Mouse (Mus musculus) heart, embryonic 10.5 days (tissue): ENCODE data around the gene Tatdn2. TPM values are rescaled to one million over a fixed set of nuclear protein-coding genes. Genes with fewer than 3 reads are reported as not detected.

Experiments
- DNase-seq: peaks from one replicate; pipeline ENCODE4 v3.0.0-alpha.2; 2017; ENCODE audit warnings: low spot score
- H3K27ac ChIP-seq: fragments of 300-500 bp; sonication (generic); 2 replicates; pipeline ENCODE4 v1.5.1; 2016; ENCODE audit warnings: mild to moderate bottlenecking
- H3K27me3 ChIP-seq: fragments of 300-500 bp; sonication (generic); 2 replicates; pipeline ENCODE4 v1.6.1; 2016; ENCODE audit warnings: mild to moderate bottlenecking; ENCODE audit not compliant: poor library complexity, insufficient read depth, severe bottlenecking
- H3K36me3 ChIP-seq: fragments of 300-500 bp; sonication (generic); 2 replicates; pipeline ENCODE4 v1.6.1; 2016; ENCODE audit warnings: mild to moderate bottlenecking, moderate library complexity
- H3K4me1 ChIP-seq: fragments of 300-500 bp; sonication (generic); 2 replicates; pipeline ENCODE4 v1.6.1; 2016; ENCODE audit warnings: mild to moderate bottlenecking
- H3K4me3 ChIP-seq: fragments of 300-500 bp; sonication (generic); 2 replicates; pipeline ENCODE4 v1.5.1; 2016; ENCODE audit warnings: mild to moderate bottlenecking, moderate library complexity
- H3K9me3 ChIP-seq: fragments of 300-500 bp; sonication (generic); 2 replicates; pipeline ENCODE4 v1.6.1; 2016; ENCODE audit warnings: mild to moderate bottlenecking, moderate library complexity
- WGBS: fragments of 180-500 bp; shearing (Covaris S2); methylation state at CpG from one replicate; pipeline ENCODE4 v1.1.7; 2016; 5-methylcytosine and 5-hydroxymethylcytosine counted together
- polyA plus RNA-seq: library from polyadenylated mRNA; unstranded; fragments of >200 nt; fragmentation: Nextera tagmentation; extraction: Ambion mirVana; gene quantifications from 2 replicates; pipeline ENCODE4 v1.2.1, GENCODE M21; 2016

The Tatdn2 gene
- polyA plus RNA-seq, 1 experiment from 2014 or later, result 0.84 TPM

DNA sequence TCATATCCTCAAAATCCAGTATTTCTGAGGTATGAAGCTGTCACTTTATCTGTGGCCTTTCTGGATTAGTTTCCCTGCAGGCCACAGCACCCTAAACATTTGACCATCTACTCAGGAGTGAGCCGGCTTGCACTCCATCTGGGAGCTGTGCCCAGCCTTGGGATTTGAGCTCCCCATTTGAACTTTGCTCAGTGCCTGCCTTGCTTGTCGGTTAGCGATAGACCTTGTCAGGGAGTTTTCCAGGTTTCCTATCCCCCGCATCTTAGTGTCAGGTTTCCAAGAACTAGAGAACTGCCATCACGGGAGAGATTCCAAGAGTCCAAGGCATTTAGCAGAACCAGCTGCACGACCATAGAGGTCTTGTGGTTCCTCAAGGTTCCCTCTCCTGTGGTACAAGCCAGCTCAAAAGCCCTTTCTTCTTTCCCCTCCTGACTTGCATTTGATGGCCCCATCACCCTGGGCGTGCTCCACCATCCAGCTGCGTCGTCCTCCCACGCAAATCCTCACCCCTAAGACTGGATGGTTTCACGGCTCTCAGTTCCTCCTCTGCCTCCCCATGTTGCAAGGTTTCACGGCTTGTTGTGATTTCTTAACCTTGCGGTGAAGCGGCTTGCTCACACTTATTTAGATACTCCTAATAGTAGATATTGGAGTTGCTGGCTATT is 19.6 kb upstream of the Tatdn2 start:
- Histone ChIP-seq H3K4me3 (no peak overlapping the region), H3K36me3 (0 out of 2 replicates have a peak, but pooled peaks cover 3% of the 10 kb centered on the region), H3K4me1 (peaks cover 10% of the 10 kb centered on the region), H3K27me3 (no peaks in the 10 kb centered on the region), H3K9me3 (no peaks in the 10 kb centered on the region), H3K27ac (no peak overlapping the region)
- DNase-seq, result no peak
- 74% methylated on average over 14 of the region's 14 CpGs for WGBS

GRCm38 (mm10) chr6:113678246-113679012 is 18.4 kb upstream of the Tatdn2 start:
- H3K27me3 ChIP-seq, result no peaks in the 10 kb centered on the region
- H3K9me3 ChIP-seq, result no peaks in the 10 kb centered on the region
- H3K27ac ChIP-seq, result no peak overlapping the region
- H3K36me3 ChIP-seq, result 0 out of 2 replicates have a peak, but pooled peaks cover 3% of the 10 kb centered on the region
- H3K4me1 ChIP-seq, result peaks cover 10% of the 10 kb centered on the region
- DNase-seq, result no peak
- H3K4me3 ChIP-seq, result no peak overlapping the region
- 79% methylated on average over 14 of the region's 14 CpGs for WGBS

DNA sequence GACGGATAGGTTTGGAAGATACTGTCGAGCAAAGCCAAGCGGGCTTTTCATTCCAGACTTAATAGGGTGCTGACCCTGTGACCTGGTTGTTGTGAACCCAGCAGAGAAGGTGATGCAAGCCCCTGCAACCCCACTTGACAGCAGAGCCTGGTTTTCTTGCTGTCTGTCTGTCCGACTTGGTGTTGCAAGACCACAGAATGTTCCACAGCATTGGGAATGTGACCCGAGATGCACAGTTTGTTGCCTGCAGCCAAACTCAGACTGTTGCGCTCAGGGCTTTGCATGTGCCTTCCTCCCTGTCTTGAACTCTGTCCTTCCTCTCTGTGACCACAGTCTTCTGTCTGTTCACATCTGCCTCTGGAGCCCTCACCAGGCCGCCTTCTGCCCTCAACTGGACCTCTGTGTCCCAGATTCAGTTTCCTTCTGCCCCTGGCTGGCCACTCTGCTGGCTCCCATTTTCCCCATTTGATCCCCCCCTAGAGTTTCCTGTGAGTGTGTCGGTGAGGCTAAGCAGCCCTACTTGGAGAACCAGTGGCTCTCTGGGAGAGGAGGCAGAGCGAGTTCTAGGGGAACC is 16.8 kb upstream of the Tatdn2 start:
- no peaks in the 10 kb centered on the region for H3K9me3 ChIP-seq
- H3K4me3 ChIP-seq, result no peak overlapping the region
- H3K27ac ChIP-seq, result no peak overlapping the region
- H3K36me3 ChIP-seq, result 0 out of 2 replicates have a peak, but pooled peaks cover 8% of the 10 kb centered on the region
- WGBS, result 78% methylated on average over 9 of the region's 9 CpGs
- no peak for DNase-seq
- peaks cover 10% of the 10 kb centered on the region for H3K4me1 ChIP-seq
- no peaks in the 10 kb centered on the region for H3K27me3 ChIP-seq

GRCm38 (mm10) chr6:113681271-113681670 is 15.6 kb upstream of the Tatdn2 start:
- DNase-seq, result peak; percentile 91
- Histone ChIP-seq H3K9me3 (no peaks in the 10 kb centered on the region), H3K4me1 (peaks cover 10% of the 10 kb centered on the region), H3K27me3 (no peaks in the 10 kb centered on the region), H3K36me3 (0 out of 2 replicates have a peak, but pooled peaks cover 8% of the 10 kb centered on the region), H3K27ac (no peak overlapping the region), H3K4me3 (no peak overlapping the region)
- 13% methylated on average over 4 of the region's 4 CpGs for WGBS

- peaks cover 12% of the 10 kb centered on the region; the same call in 1 of the 2 replicates for H3K36me3 ChIP-seq
- H3K27ac ChIP-seq, result no peak overlapping the region
- H3K27me3 ChIP-seq, result no peaks in the 10 kb centered on the region
- H3K9me3 ChIP-seq, result no peaks in the 10 kb centered on the region
- H3K4me3 ChIP-seq, result no peak overlapping the region
- H3K4me1 ChIP-seq, result peaks cover 25% of the 10 kb centered on the region
- DNase-seq, result no peak
- 85% methylated on average over 10 of the region's 10 CpGs for WGBS
Observed at GRCm38 (mm10) chr6:113683081-113683825, 13.6 kb upstream of the Tatdn2 start.

GRCm38 (mm10) chr6:113686551-113687125 is 10.2 kb upstream of the Tatdn2 start:
- DNase-seq, result no peak

DNA sequence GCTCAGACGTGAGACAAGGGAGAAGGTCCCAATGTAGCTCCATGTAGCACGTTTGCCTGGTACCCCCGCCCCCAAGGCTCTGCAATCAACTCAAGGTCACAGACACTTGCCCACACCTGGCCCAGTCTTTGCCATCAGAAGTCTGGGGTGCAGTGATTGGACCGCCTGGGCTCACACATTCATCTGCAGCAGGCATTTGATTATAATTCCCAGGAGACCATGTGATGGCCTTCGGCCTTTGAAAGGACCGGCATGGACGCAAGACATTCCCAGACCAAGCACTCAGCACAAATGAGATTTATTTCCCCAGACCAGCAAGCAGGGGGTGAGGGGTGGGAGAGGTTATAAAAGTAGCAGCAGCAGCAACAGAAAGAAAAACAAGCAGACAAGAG is 6.8 kb upstream of the Tatdn2 start:
- Histone ChIP-seq H3K27me3 (no peaks in the 10 kb centered on the region), H3K27ac (peak overlapping the region; percentile 93), H3K4me1 (peaks cover 57% of the 10 kb centered on the region), H3K36me3 (peaks cover 15% of the 10 kb centered on the region), H3K9me3 (no peaks in the 10 kb centered on the region), H3K4me3 (peak overlapping the region; percentile 47; the same call in 1 of the 2 replicates)
- WGBS, result 8% methylated on average over 7 of the region's 7 CpGs
- DNase-seq, result peak; percentile 85

More at GRCm38 (mm10) chr6:113686551-113687125, 10.2 kb upstream of the Tatdn2 start:
- Histone ChIP-seq H3K27me3 (no peaks in the 10 kb centered on the region), H3K4me3 (no peak overlapping the region), H3K4me1 (peaks cover 42% of the 10 kb centered on the region), H3K36me3 (peaks cover 12% of the 10 kb centered on the region; the same call in 1 of the 2 replicates), H3K27ac (peak overlapping the region; percentile 12), H3K9me3 (no peaks in the 10 kb centered on the region)
- WGBS, result 45% methylated on average over 8 of the region's 8 CpGs

DNA sequence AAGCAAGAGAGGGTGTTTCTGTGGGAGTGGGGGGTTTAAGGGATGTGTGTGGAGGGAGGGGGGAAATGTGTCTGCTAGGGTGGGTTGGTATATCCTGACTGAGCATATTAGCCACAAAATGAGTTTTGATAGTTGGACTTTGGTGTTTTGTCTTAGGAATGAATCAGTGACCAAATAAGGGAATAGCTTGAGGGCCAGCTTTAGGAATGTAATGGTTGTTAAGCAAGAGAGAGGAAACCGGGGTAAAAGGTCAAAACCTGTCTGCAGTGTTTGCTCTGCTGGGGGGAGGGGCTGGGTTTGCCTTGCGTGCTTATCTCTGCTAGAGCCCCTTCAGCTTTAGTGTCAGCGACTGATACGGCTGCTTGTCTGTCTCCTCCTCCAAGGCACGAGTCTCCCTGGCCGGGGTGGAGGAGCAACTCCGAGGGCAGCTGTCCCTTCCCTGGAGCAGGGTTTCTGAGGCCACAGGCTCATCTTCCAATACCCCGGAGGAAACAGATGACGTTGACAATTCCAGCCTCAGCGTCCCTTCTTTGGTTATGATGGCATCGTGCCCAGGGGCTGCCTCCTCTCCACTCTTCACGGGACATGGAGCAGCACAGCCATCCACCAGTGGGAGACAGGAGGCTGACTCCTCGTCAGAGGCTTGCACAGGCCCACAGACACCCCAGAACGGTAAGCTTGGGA is 6.3 kb upstream of the Tatdn2 start:
- peak overlapping the region; percentile 93 for H3K27ac ChIP-seq
- H3K4me1 ChIP-seq, result peaks cover 61% of the 10 kb centered on the region
- no peaks in the 10 kb centered on the region for H3K27me3 ChIP-seq
- H3K9me3 ChIP-seq, result no peaks in the 10 kb centered on the region
- H3K4me3 ChIP-seq, result peak overlapping the region; percentile 47
- peaks cover 15% of the 10 kb centered on the region for H3K36me3 ChIP-seq
- DNase-seq, result peak; percentile 99
- under 1% methylated on average over 14 of the region's 14 CpGs for whole genome bisulfite sequencing

DNA sequence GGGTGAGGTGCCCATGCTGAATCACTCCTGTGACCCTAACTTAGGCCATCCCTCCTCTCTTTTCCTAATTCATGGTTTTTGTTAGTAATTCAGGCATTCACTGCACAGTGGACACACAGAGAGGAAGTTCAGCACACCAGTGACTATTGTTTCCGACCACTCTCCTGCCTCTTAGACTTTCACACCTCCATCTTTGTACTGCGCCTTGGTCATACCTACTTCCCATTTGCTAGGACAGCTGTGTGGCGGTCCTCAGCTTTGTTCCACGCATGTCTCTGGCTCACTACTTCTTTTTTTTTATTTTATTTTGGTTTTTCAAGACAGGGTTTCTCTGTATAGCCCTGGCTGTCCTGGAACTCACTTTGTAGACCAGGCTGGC is 5.8 kb upstream of the Tatdn2 start:
- peaks cover 15% of the 10 kb centered on the region for H3K36me3 ChIP-seq
- DNase-seq, result no peak
- peaks cover 66% of the 10 kb centered on the region for H3K4me1 ChIP-seq
- 61% methylated on average over 4 of the region's 4 CpGs for WGBS
- no peaks in the 10 kb centered on the region for H3K27me3 ChIP-seq
- peak overlapping the region; percentile 47 for H3K4me3 ChIP-seq
- H3K27ac ChIP-seq, result peak overlapping the region; percentile 93
- H3K9me3 ChIP-seq, result no peaks in the 10 kb centered on the region

DNA sequence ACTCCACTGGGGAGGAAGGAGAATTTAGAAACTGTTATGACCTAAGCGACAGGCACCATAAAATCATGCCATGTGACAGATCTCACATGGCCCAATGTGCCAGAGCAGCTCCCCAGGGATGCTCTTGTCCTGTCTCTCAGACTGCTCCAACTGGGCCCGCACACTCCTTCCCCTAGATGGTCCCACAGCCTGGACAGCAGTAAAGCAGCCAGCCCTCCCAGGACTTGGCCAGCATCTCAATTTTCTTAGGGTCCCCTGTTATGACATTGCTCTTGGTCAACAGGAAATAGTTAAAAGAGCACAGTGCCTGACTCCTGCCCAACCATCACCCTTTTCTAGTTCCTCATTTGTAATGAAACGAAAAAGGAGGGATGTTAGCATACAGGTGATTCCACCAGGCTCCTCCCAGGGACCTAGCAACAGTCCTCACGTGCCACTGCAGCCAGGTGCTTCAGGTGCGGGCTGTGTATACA is 4.2 kb upstream of the Tatdn2 start:
- Histone ChIP-seq H3K4me1 (peaks cover 60% of the 10 kb centered on the region), H3K27ac (peak overlapping the region; percentile 37; the same call in 1 of the 2 replicates), H3K36me3 (peaks cover 14% of the 10 kb centered on the region), H3K27me3 (no peaks in the 10 kb centered on the region), H3K9me3 (no peaks in the 10 kb centered on the region), H3K4me3 (no peak overlapping the region)
- no peak for DNase-seq
- 88% methylated on average over 5 of the region's 5 CpGs for WGBS

GRCm38 (mm10) chr6:113693377-113693776 is 3.5 kb upstream of the Tatdn2 start:
- no peaks in the 10 kb centered on the region for H3K27me3 ChIP-seq
- peak overlapping the region; percentile 37; the same call in 1 of the 2 replicates for H3K27ac ChIP-seq
- H3K4me1 ChIP-seq, result peaks cover 62% of the 10 kb centered on the region
- H3K4me3 ChIP-seq, result no peak overlapping the region
- no peaks in the 10 kb centered on the region for H3K9me3 ChIP-seq
- 78% methylated on average over 5 of the region's 5 CpGs for WGBS
- no peak for DNase-seq
- H3K36me3 ChIP-seq, result peaks cover 11% of the 10 kb centered on the region

GRCm38 (mm10) chr6:113695203-113695602 is 1.6 kb upstream of the Tatdn2 start:
- Histone ChIP-seq H3K4me1 (peaks cover 66% of the 10 kb centered on the region), H3K36me3 (peaks cover 19% of the 10 kb centered on the region), H3K27me3 (no peaks in the 10 kb centered on the region), H3K4me3 (no peak overlapping the region), H3K9me3 (no peaks in the 10 kb centered on the region), H3K27ac (peak overlapping the region; percentile 95; the same call in 1 of the 2 replicates)
- DNase-seq, result no peak
- WGBS, result 68% methylated on average over 1 of the region's 1 CpGs
